19 mouse cellular contexts compared by ENCODE assay signal in the genomic region with DNA sequence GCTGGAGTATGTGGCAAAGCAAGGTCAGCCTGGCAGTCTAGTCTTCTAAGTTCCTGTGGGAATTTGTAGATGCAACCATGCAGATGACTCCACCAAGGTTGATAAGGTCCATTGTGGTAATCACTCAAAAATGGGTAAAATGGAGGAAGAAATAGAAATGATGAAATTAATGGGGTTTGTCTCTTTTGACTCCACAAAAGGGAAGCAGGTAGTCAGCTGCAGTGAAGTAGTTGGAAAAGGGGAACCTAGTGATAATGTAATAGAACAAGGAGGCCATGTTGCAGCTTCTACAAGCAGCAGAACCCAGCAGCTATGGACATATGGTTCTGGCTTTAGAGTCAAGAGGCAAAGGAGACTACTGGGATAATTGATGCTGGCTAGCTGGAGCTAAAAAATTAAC.
"Had no signal": no experiment of that assay in that cellular context is flagged by ENCODE, and none has a peak within 500 bp of the region (broad histone marks: within the 10 kb centered on the region; RNA-seq: fewer than 3 reads in every experiment).

No protein-coding gene starts in this region.

- DNase-seq: lung, adult 18-20 months; lung, embryonic 14.5 days; lung, postnatal 10 days; lung, postnatal 4 days; midbrain, embryonic 14.5 days; retina, postnatal 1 day; right cerebral cortex, adult 18-20 months; right cerebral cortex, postnatal 25 days; right cerebral cortex, postnatal 4 days; spleen, adult 18-20 months; thymus, adult 18-20 months; thymus, postnatal 14 days; thymus, postnatal 36 days had no signal

- ATAC-seq: midbrain, embryonic 16.5 days had no signal

- H3K36me3 ChIP-seq: midbrain, embryonic 10.5 days; midbrain, embryonic 12.5 days; neural tube, embryonic 13.5 days; neural tube, embryonic 15.5 days had no signal

- H3K9ac ChIP-seq: lung, embryonic 14.5 days; midbrain, embryonic 12.5 days; neural tube, embryonic 13.5 days; neural tube, embryonic 15.5 days had no signal

- H3K9me3 ChIP-seq: midbrain, embryonic 12.5 days; neural tube, embryonic 13.5 days had no signal

- H3K4me2 ChIP-seq: lung, embryonic 14.5 days; midbrain, embryonic 12.5 days; neural tube, embryonic 13.5 days; neural tube, embryonic 15.5 days had no signal

- H3K27ac ChIP-seq: midbrain, embryonic 10.5 days; midbrain, embryonic 12.5 days; neural tube, embryonic 13.5 days; neural tube, embryonic 15.5 days had no signal

- H3K4me3 ChIP-seq: midbrain, embryonic 10.5 days; midbrain, embryonic 12.5 days; myocyte; neural tube, embryonic 13.5 days; neural tube, embryonic 15.5 days had no signal

- H3K27me3 ChIP-seq: midbrain, embryonic 12.5 days; neural tube, embryonic 13.5 days; neural tube, embryonic 15.5 days had no signal

- H3K4me1 ChIP-seq: midbrain, embryonic 10.5 days; midbrain, embryonic 12.5 days; neural tube, embryonic 13.5 days; neural tube, embryonic 15.5 days had no signal
